Mouse (Mus musculus) urinary bladder, adult 2 months (tissue): Measurements from ENCODE around the gene Akt3. TPM values are rescaled to one million over a fixed set of nuclear protein-coding genes. Genes with fewer than 3 reads are reported as not detected.

Experiments
- DNase-seq: peaks from one replicate; pipeline ENCODE4 v3.0.0; 2022; ENCODE audit warnings: low spot score
- polyA plus RNA-seq: library from polyadenylated mRNA; depleted of rRNA; stranded (reverse); fragments of >200 nt; gene quantifications from 2 replicates; pipeline ENCODE4 v1.2.3, GENCODE M21; 2012; rRNA removed

Akt3 gene
- polyA plus RNA-seq, result 13.3 and 23.4 TPM in 2 replicates

DNA sequence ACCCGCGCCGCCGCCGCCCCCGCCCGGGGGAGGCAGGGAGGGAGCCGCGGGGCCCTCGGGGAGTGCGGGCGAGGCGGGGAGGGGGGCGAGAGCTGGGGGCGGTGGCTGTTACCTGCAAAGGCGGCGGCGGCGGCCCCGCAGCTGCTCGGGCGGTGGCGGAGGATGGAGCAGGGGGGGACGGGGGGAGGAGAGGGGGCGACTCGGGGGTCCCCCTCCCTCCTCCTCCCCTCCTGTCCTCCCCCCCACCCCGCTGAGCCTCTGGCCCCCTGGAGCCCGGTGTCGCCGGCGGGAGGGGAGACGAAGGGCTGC is at the start of gene Akt3:
Akt3 (minus strand) TSS at position 170 of the 309 bp plus-strand sequence.
- no peak for DNase-seq

DNA sequence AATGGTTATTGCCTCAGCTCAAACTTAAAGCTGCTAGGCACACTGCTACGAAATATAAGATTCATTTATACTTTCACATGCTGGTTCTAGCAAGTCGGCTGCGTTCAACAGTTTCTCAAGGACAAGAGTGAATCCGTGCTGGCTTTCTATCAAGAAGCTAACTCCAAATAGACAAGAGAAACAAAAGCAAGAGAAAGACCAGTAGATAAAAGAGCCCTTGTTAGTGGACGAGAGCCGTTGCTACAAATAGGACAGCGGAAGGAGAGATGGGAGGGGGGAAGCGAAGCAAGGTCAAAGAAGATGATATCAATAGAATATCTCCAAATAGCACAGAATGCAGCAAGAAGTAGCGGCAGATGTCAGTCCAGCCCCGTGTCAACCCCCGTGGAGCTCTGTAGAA is 49.5 kb upstream of the Akt3 start:
- no peak for DNase-seq

DNA sequence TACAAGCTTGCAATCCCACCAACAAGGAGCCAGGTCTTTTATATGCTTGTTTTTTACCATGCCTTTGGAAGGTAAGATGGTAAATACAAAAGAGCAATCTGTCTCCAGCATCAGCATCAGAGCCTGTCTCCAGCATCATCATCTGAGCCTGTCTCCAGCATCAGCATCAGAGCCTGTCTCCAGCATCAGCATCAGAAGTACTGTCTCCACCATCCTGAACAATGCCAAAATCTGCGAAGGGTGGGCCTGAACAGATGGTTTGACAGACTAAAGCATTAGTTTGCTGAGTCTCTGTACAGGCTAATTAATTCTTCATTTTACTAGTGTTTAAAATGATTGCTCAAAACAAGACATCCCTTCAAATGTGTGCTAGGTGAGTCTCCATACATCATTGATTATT is 40.2 kb upstream of the Akt3 start:
- DNase-seq, result no peak

DNA sequence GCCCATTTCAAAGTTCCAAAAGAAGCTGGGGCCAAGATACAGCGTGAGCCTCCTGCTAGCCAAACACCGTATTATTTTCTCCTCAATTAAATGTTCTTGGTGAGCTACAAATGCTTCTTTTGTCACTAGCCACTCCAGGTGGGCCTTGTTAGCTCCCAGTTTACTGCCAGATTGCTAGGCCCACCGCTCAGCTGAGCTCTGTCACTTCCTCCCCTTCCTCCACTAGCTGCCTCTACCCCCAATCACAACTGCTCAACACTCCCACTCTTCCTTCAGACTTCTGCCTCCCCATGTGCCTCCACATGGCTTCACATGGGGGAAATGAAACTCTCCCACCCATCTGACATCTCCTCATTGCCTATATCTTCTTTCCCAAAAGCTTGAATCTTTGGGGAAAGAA is 28.8 kb upstream of the Akt3 start:
- DNase-seq, result no peak

DNA sequence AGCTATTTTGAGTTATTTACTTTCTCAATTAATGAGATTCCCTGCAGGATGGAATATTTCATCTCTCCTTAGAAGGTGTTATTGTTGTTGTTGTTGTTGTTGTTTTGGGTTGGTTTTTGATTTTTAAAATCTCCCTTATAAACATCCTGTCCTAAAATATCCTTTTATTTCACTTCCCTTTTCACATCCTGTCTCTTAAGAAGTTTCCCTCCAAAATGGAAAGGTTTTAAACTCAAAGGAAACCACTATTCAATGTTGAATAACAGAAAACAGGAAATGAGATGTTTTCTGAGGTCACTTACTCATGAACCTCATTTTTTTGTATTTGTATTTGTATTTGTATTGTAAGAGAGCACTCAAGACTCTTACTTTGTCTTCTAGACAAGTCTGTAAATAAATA is 23.9 kb upstream of the Akt3 start:
- DNase-seq, result no peak

DNA sequence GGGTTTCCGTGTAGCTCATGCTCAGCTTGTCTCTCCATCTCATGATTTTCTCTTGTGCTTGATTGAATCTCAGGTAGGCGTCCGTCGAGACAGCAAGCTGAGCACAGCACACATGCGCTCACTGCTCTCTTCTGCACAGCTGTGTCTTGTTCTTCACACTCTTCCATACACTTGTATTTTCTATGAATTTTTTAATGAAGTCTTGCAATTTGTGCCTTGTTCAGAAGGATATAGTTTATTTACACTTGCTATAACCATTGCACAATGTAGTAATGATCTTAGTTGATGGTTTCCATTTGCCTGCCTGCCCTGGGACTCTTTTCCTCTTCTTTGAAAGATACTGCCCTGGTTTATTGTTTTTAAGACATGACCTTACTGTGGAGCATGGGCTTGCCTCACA is 19.4 kb upstream of the Akt3 start:
- DNase-seq, result no peak

DNA sequence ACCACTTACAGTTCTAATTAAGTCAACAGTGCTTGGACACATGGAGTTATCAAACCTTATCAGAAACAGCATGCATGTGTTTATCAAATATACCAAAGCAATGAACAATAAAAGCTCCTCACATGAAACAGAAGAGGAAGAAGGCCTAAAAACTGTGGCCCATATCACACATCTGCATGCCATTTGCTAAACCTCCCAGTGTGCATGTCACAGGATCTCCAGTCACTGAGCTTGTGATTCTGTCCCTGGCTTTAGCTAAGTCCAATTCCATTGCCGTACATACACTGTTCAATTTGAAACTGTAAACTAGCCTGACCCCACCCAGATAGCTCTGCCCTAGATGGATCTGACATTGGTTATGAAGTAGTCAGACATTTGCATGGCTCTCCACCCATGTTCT is 9.6 kb upstream of the Akt3 start:
- DNase-seq, result no peak

DNA sequence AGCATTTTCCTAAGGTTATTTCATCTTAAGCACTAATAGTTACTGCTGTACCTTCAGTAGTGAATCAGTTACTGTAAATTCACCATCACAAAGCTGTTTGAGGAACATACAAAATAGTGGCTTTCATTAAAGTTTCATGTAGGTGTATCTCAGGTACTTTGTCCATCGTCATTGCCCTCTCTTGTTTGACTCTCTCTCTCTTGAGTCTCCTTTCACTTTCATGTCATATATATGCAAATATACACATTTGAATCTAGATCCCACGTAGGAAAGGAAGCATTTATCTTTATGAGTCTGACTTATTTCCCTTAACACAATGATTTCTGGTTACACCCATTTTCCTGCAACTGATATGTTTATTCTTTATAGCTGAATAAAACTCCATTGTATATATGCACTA is 4.9 kb upstream of the Akt3 start:
- DNase-seq, result no peak

DNA sequence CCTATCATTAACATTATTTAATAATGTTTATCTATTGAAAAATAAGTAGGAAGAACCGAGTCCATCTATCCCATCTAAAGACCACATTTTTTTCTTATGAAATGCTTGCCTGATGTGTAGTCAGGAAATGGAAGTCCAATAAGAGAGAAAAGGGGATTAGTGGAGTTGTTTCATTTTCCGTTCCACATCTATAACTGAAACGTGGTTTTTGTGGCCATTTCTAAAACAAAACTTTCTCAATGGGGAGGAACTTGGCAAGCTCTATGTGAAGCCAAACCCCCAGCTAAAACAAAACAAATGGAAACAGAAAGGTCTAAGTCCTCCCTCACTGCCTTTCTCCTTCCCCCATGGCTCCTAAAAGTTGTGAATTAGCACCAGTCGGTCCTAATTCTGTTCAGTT is 2.8 kb upstream of the Akt3 start:
- no peak for DNase-seq

DNA sequence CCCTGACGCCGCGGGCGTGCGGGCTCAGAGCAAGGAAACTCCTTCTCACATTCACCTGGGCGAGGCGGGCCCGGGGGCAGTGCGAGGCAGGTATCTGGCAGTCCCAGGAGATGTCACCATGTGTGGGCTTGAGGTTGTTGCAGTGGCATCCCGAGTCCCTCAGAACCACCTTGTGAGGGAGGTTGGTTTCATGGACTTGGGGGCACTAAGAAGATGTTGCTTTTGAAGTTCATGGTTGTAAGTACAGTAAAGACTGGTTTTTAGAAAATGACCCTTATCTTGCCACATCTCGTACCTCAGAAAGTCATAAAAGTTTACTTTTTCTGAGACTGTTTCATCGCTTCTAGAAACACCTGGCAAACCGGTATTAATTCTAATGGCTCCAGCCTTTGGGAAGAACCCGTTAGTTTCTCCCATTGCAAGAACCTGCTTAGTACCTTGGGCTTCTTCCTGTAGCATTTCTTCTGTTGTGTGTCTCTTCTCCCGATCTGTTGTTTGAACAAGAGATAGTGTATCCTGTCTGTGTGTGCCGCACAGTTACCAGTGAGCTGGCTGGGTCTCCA is 1.1 kb upstream of the Akt3 start:
- no peak for DNase-seq

DNA sequence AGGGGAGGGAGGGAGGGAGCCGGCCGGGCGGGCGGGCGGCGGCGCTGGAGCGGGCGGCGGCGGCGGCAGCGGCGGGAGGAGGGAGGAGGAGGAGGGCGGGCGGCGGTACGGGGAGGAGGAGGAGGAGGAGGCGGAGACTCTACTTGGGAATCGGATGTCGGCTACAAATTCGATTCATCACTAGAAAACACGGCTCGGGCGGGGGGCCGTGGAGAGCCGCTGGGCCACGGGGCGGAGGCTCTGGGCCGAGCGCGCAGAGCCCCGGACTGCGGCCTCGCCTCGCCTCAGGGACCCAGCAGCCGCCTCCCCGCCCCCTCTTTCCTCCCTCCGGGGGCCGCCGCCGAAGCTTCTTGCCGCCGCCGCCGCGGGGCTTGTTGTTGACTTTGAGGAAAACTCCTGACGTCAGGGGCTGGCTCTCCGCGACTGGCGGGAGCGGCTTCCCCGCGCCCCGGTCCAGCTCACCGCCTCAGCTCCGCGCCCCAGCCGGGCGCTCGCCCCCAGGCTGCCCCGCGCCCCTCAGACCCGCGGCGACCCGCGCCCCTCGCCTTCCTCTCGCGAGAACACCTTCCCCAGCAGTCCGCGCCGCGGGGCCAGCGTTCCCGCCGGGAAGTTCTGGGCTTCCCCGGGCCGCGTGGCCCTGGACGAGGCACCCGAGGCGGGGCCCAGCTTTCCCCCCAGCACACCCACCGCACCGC is 487 bp upstream of the Akt3 start:
- DNase-seq, result peak; percentile 60

DNA sequence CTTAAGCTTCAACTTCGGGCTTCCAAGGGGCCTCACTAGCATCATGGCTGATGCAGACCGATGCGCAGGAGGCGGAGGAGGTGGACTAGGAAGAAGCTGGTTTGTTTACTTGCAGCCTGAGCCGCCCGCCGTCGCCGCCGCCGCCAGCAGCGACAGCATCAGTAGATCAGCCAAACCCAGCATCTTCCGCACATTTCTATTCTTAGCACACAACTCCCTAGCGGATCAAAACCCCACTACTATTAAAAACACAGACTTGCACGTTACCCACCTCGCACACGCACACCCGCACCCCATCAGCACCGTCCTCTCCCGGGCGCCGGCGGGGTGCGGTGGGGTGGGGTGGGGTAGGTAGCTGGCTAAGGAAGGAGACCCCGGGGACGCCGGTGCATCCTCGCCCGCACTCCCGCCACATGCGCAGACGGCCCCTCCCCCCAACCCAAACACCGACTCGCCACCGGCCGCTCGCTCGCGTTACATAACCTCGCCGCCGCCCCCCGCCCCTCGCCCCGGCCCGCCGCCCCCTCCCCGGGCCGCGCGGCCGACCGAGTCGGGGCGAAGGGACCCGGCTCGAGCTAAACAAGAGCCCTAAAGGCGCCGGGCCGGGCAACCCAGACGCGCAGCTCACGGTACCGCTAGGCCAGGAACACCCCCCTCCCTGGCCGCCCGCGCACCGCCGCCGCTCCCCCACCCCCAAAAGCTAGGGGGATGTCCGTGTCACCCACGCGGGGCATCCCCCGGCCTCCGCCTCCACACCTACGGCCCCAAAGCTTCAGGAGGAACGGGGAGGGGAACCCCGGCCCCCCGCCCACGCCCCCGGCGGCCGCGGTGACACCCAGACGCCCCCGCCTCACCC is 597 bp downstream of the Akt3 start:
- peak; percentile 26 for DNase-seq

DNA sequence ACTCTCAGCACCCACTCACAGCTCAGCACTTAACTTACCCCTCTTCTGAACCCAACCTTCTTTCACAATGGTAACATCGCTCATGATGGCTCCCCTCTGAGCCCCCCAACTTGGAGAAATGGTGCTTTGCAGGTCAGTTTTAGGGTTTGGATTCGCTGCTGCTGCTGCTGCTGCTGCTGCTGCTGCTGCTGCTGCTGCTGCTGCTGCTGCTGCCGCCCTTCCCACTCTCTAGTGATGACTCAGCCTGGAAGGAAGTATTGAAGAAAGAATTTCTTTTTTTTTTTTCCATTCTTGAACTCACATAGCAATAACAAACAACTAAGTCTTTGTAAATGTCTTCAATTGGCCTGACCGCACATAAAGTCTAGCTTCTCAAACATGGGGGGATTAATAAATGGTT is 9.4 kb downstream of the Akt3 start:
- no peak for DNase-seq

DNA sequence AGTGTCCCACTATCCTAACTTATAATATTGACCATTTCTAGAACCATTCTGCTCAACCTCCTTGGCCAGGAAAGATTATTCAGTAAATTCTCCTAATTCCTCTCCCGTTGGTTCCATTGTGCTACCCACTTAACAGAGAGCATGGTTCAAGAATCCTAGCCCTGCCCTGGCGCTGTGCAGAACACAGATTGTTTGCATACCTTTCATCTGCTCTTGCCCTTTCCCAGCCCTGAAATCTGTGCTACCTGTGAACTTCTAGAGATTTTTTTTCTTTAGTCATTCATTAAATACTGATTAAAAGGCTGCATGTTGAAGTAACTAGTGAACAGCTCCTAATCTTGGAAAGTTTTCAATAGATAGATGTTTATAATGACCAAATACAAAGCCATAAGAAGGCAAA is 19.6 kb downstream of the Akt3 start:
- no peak for DNase-seq

DNA sequence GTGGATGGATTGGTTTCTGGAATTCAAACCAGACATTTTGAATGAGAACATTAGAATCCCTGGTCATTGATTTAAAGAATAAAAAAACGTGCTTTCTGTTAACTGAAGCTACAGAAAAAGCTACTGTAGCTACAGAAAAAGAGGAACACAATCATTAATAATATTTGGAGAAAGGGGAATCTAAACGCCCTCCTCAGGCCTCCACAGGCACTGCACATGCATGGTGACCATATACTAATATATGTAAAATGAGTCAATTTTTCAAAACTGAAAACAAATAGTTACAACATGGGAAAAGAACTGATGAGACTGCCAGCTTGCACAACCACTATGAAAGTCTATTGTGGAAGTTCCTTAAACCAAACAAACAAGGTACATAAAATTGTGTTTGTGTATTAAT is 21.3 kb downstream of the Akt3 start:
- no peak for DNase-seq

DNA sequence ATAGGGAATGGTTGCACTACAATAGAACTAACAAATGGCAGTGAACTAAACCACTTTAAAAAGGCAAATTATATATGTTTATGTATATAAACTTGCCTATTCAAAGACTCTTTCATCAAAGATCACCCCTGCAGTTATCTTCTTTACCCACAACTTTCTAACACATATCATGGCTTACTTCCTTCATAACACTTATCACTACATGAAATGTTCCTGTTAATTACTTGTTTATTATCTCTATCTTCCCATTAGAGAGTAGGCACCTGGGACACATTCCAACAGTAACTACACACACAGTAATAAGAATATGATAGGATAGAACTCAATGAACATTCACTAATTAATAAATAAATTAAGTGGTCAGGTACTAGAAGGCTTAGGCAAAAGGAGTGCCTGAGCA is 21.8 kb downstream of the Akt3 start:
- DNase-seq, result no peak

DNA sequence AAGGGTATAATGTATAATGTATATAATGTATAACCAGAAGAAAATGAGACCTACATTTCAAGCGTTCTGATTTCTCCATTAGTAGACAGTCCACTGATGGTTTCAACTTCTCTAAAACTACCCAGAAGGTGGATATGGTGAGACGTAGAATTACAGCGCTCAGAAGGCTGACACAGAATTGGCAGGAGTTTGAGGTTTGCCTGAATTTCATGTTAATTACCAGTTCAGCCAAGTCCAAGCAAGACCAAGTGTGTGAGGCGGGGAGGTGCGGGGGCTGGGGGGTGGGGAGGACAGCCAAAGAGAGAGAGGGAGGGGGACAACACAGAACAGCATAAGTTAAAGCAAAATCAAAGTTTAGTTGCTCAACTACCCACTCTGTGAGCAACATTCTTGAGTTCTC is 23.5 kb downstream of the Akt3 start:
- DNase-seq, result no peak

DNA sequence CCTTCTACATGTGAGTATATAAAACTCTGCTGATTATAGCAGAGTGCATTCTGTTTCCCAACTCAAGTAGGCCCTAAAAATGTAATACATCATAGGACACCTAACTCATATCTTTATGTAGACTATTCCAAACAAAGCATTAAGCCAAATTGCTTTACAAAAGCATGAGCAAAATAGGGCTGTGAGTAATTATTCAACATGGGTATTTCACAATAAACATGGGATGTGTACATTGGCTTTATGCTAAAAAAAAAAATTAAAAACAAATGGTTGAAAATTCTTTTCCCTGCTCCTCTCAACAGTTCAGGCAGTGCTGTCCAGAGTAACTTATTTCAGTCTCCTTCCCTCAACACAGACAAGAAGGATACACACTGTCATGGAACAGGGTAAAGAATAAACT is 26.9 kb downstream of the Akt3 start:
- no peak for DNase-seq

DNA sequence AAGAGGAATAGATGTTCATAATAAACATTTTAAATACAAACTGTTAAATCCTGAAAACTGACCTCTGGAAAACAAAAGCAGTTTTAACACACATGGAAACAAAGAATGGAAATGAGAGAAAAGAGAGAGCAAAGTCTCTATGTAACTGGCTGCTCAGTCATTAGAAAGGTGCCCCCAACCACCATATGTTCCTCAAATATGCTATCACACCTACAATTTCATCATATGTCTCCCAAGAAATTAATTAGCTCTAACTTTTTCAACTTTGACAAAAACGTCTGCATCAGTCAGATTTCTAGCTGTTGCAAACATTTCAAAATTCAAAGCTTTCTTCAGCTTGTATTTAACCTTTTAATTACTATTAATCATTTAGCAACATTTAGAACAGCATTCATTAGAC is 59.0 kb downstream of the Akt3 start:
- DNase-seq, result no peak

DNA sequence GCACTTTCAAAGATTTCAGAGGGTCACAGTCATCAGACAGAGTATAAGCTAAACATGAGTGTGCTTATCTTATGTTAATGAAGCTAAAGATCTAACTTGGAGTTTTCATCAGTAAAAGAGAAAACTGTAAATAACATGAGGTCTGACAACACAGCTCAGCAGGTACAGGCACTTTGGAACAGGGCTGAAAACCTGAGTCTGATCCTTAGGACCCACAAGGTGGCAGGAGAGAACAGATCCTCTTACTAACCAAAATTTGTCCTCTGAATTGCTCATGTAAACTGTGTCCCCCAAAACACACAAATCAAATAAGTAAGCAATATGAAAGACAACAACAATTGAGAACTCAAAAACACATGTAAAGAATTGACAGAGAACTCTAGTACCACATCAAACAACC is 62.8 kb downstream of the Akt3 start:
- DNase-seq, result no peak

DNA sequence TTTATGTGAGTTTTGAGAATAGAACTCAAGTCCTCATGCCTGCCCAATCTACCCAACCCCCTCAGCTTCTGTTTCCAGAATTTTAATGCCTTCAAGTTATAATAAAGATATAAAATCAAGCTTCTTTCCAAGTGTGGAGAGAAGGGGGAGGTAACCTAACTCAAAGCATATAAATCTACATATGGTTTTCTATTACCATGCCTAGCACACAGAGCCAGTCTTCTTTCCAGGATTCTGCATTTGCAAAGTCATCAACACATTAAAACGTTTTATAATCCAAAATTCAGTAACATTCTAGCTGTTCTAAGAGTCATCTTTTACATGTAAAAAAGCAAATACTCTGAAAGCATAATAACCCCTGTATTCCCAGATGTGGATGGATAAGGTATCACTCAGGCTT is 63.7 kb downstream of the Akt3 start:
- DNase-seq, result no peak

DNA sequence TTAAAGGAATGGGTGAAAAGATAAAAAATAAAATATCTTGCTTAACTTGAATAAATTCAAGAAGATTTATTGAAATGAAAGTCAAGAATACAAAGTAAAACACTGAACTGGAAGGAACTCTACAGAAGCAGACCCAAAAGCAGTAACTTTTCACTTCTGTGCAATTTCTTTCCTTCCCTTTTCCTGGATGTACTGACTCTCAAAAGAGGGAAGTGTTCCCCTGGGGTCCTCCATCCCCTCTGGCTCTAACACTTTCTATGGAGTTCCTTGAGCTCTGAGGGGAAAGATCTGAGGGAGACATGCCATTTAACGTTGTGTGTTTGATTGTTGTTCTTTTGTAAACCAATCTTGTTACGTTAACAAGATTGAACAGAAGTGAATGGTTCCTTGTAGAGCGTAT is 66.4 kb downstream of the Akt3 start:
- DNase-seq, result no peak

DNA sequence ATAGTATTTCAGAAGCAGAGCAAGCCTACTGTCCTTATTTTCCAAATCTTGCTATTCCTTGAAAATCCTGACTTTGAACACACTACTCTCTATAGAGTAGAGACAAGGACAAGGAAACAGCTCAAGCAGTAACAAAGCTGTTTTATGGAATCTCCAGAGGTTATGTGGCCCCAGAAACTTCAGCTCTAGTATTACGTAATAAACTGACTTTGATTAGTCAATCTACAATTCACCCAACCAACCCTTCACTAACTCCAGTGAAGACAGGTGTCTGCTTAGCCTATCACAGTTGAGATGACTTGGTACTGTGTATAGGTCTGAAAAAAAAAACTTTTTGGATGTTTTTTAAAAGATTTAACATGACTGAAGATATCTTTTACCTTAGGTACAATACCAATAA is 67.6 kb downstream of the Akt3 start:
- DNase-seq, result no peak
